Mouse (Mus musculus) brain, embryonic 14.5 days (tissue): ENCODE data around the gene Insl6. TPM values are rescaled to one million over a fixed set of nuclear protein-coding genes. Genes with fewer than 3 reads are reported as not detected.

Experiments
- DNase-seq: peaks from one replicate; pipeline ENCODE4 v3.0.0-alpha.2; 2011; ENCODE audit warnings: low read depth
- CTCF ChIP-seq: fragments of 200-500 bp; IDR thresholded peaks from 2 replicates; pipeline ENCODE4 v1.5.1; 2012; ENCODE audit warnings: inconsistent platforms, mild to moderate bottlenecking, moderate library complexity, borderline replicate concordance; ENCODE audit not compliant: insufficient read depth, insufficient read length; ENCODE audit errors: extremely low read depth
- POLR2A ChIP-seq: fragments of 200-500 bp; IDR thresholded peaks from 2 replicates; pipeline ENCODE4 v1.6.1; 2012; ENCODE audit warnings: mild to moderate bottlenecking, inconsistent platforms, borderline replicate concordance; ENCODE audit not compliant: poor library complexity, insufficient read depth, insufficient read length, severe bottlenecking; ENCODE audit errors: extremely low read depth
- polyA plus RNA-seq: library from polyadenylated mRNA; depleted of rRNA; stranded (reverse); fragments of >200 nt; gene quantifications from 2 replicates; pipeline ENCODE4 v1.2.3, GENCODE M21; 2012

The Insl6 gene
- polyA plus RNA-seq, 1 experiment: 1.6 TPM

- TF ChIP-seq CTCF (no peak), POLR2A (no peak)
- DNase-seq: peak; percentile 70
These were observed 12.5 kb downstream of the Insl6 start for GRCm38 (mm10) chr19:29312661-29313060.

GRCm38 (mm10) chr19:29311791-29312190, 13.4 kb downstream of the Insl6 start:
- DNase-seq: peak; percentile 20
- TF ChIP-seq POLR2A (no peak), CTCF (no peak)

GRCm38 (mm10) chr19:29308832-29309231, 16.3 kb downstream of the Insl6 start:
- TF ChIP-seq CTCF (no peak), POLR2A (no peak)
- DNase-seq: no peak

GRCm38 (mm10) chr19:29302119-29302518, 23.0 kb downstream of the Insl6 start:
- no peak for DNase-seq
- TF ChIP-seq CTCF: no peak
- TF ChIP-seq POLR2A: no peak

GRCm38 (mm10) chr19:29300919-29301318, 24.2 kb downstream of the Insl6 start:
- TF ChIP-seq POLR2A (no peak), CTCF (no peak)
- no peak for DNase-seq

GRCm38 (mm10) chr19:29297366-29297765, 27.8 kb downstream of the Insl6 start:
- no peak for DNase-seq
- TF ChIP-seq POLR2A (no peak), CTCF (no peak)

- no peak for DNase-seq
- no peak for TF ChIP-seq CTCF
- TF ChIP-seq POLR2A: no peak
These were observed 29.0 kb downstream of the Insl6 start for GRCm38 (mm10) chr19:29296166-29296565.

- TF ChIP-seq POLR2A: no peak
- TF ChIP-seq CTCF: no peak
These were observed 30.4 kb downstream of the Insl6 start for GRCm38 (mm10) chr19:29294756-29295155.

GRCm38 (mm10) chr19:29292546-29292945, 32.6 kb downstream of the Insl6 start:
- DNase-seq: no peak
- TF ChIP-seq CTCF (no peak), POLR2A (no peak)

More at GRCm38 (mm10) chr19:29294756-29295155, 30.4 kb downstream of the Insl6 start:
- no peak for DNase-seq

GRCm38 (mm10) chr19:29291532-29291931, 33.6 kb downstream of the Insl6 start:
- TF ChIP-seq POLR2A (no peak), CTCF (no peak)
- no peak for DNase-seq

GRCm38 (mm10) chr19:29287863-29288262, 37.3 kb downstream of the Insl6 start:
- no peak for DNase-seq
- TF ChIP-seq CTCF (peak; percentile 2; the same call in 1 of the 2 replicates), POLR2A (no peak)

GRCm38 (mm10) chr19:29285451-29285869, 39.7 kb downstream of the Insl6 start:
- peak; percentile 72 for DNase-seq
- TF ChIP-seq POLR2A: no peak
- TF ChIP-seq CTCF: no peak

GRCm38 (mm10) chr19:29278944-29279587, 46.1 kb downstream of the Insl6 start:
- DNase-seq: no peak
- no peak for TF ChIP-seq CTCF
- TF ChIP-seq POLR2A: no peak

GRCm38 (mm10) chr19:29276414-29276813, 48.7 kb downstream of the Insl6 start:
- DNase-seq: no peak
- TF ChIP-seq CTCF (no peak), POLR2A (no peak)
